Mouse (Mus musculus) stomach, embryonic 16.5 days (tissue): ENCODE measurements at regions not wholly inside any gene's neighbourhood (a gene's known extent, or its start where the extent isn't known, plus 50 kb on each side); places are given as distances from the start of the nearest gene placed in this dataset.
"Not testable (repeated sequence)": the region's sequence is repeated elsewhere in the genome, so short reads cannot be mapped to it uniquely, and the experiment has no call there.

Experiments used
- ATAC-seq: fragments of 200-750 bp; cut with Nextera tagmentation; 2 replicates; pipeline ENCODE4 v1.8.0; 2017; ENCODE audit warnings: moderate number of reproducible peaks, moderate TSS enrichment; ENCODE audit not compliant: insufficient read depth, low FRiP score
- H3K27ac ChIP-seq: fragments of 300-500 bp; sonication (generic); 2 replicates; pipeline ENCODE4 v1.5.1; 2014; ENCODE audit warnings: low read length
- H3K27me3 ChIP-seq: fragments of 300-500 bp; sonication (generic); 2 replicates; pipeline ENCODE4 v1.6.1; 2014; ENCODE audit warnings: low read length, control low read depth, mixed read lengths; ENCODE audit not compliant: control insufficient read depth, insufficient read depth
- H3K36me3 ChIP-seq: fragments of 300-500 bp; sonication (generic); 2 replicates; pipeline ENCODE4 v1.6.1; 2014; ENCODE audit warnings: low read length; ENCODE audit not compliant: control insufficient read depth, insufficient read depth
- H3K4me1 ChIP-seq: fragments of 300-500 bp; sonication (generic); 2 replicates; pipeline ENCODE4 v1.6.1; 2014; ENCODE audit warnings: low read length, control low read depth, mixed read lengths; ENCODE audit not compliant: control insufficient read depth, insufficient read depth
- H3K4me2 ChIP-seq: fragments of 300-500 bp; sonication (generic); 2 replicates; pipeline ENCODE4 v1.6.1; 2014; ENCODE audit warnings: low read depth, low read length, mixed read lengths
- H3K4me3 ChIP-seq: fragments of 300-500 bp; sonication (generic); replicated peaks from 2 replicates; pipeline ENCODE4 v1.5.1; 2014; ENCODE audit warnings: mild to moderate bottlenecking, low read length
- H3K9ac ChIP-seq: fragments of 300-500 bp; sonication (generic); 2 replicates; pipeline ENCODE4 v1.6.1; 2014; ENCODE audit warnings: low read length
- H3K9me3 ChIP-seq: fragments of 300-500 bp; sonication (generic); replicated peaks from 2 replicates; pipeline ENCODE4 v1.6.1; 2016; ENCODE audit warnings: low read length, control low read depth; ENCODE audit not compliant: control insufficient read depth
- WGBS: fragments of 180-500 bp; shearing (Covaris S2); extraction: QIAGEN DNeasy Blood & Tissue Kit; methylation state at CpG from one replicate; pipeline ENCODE4 v1.1.7; 2014; 5-methylcytosine and 5-hydroxymethylcytosine counted together

GRCm38 (mm10) chr10:95755429-95755828, 82.2 kb upstream of the Anapc15-ps start:
- WGBS: 84% methylated on average over 3 of the region's 3 CpGs
- no peaks in the 10 kb centered on the region for H3K4me1 ChIP-seq
- ATAC-seq: no peak

GRCm38 (mm10) chr10:95753396-95753905, 80.2 kb upstream of the Anapc15-ps start:
- Histone ChIP-seq H3K36me3 (no peaks in the 10 kb centered on the region), H3K27ac (no peak overlapping the region), H3K9ac (no peak overlapping the region), H3K27me3 (no peaks in the 10 kb centered on the region), H3K4me1 (no peaks in the 10 kb centered on the region), H3K9me3 (no peaks in the 10 kb centered on the region), H3K4me3 (no peak overlapping the region), H3K4me2 (no peak overlapping the region)
- no peak for ATAC-seq
- 83% methylated on average over 11 of the region's 11 CpGs for WGBS

More at GRCm38 (mm10) chr10:95755429-95755828, 82.2 kb upstream of the Anapc15-ps start:
- no peak overlapping the region for H3K27ac ChIP-seq
- H3K4me3 ChIP-seq: no peak overlapping the region
- H3K36me3 ChIP-seq: no peaks in the 10 kb centered on the region
- no peak overlapping the region for H3K4me2 ChIP-seq
- no peaks in the 10 kb centered on the region for H3K27me3 ChIP-seq
- H3K9me3 ChIP-seq: no peaks in the 10 kb centered on the region
- H3K9ac ChIP-seq: no peak overlapping the region

GRCm38 (mm10) chr10:95748360-95748759, 75.1 kb upstream of the Anapc15-ps start:
- Histone ChIP-seq H3K4me3 (no peak overlapping the region), H3K4me1 (no peaks in the 10 kb centered on the region), H3K27ac (no peak overlapping the region), H3K4me2 (no peak overlapping the region), H3K9me3 (no peaks in the 10 kb centered on the region), H3K9ac (no peak overlapping the region), H3K36me3 (no peaks in the 10 kb centered on the region), H3K27me3 (no peaks in the 10 kb centered on the region)
- no peak for ATAC-seq
- 76% methylated on average over 1 of the region's 1 CpGs for WGBS

GRCm38 (mm10) chr10:95747939-95748338, 74.7 kb upstream of the Anapc15-ps start:
- H3K36me3 ChIP-seq: no peaks in the 10 kb centered on the region
- H3K27ac ChIP-seq: no peak overlapping the region
- no peaks in the 10 kb centered on the region for H3K27me3 ChIP-seq
- no peak overlapping the region for H3K4me2 ChIP-seq
- WGBS: 79% methylated on average over 7 of the region's 7 CpGs
- H3K9me3 ChIP-seq: no peaks in the 10 kb centered on the region
- H3K9ac ChIP-seq: no peak overlapping the region
- no peaks in the 10 kb centered on the region for H3K4me1 ChIP-seq
- H3K4me3 ChIP-seq: no peak overlapping the region
- no peak for ATAC-seq

- no peak overlapping the region for H3K27ac ChIP-seq
- H3K4me1 ChIP-seq: no peaks in the 10 kb centered on the region
- H3K4me3 ChIP-seq: no peak overlapping the region
- H3K36me3 ChIP-seq: no peaks in the 10 kb centered on the region
- no peak overlapping the region for H3K9ac ChIP-seq
- 71% methylated on average over 10 of the region's 10 CpGs for WGBS
- no peak for ATAC-seq
- H3K4me2 ChIP-seq: no peak overlapping the region
- H3K27me3 ChIP-seq: no peaks in the 10 kb centered on the region
- H3K9me3 ChIP-seq: no peaks in the 10 kb centered on the region
These were observed 72.8 kb upstream of the Anapc15-ps start for GRCm38 (mm10) chr10:95745834-95746620.

GRCm38 (mm10) chr10:95745254-95745653, 72.0 kb upstream of the Anapc15-ps start:
- Histone ChIP-seq H3K27ac (no peak overlapping the region), H3K4me2 (no peak overlapping the region), H3K9ac (no peak overlapping the region), H3K4me1 (no peaks in the 10 kb centered on the region), H3K9me3 (no peaks in the 10 kb centered on the region), H3K36me3 (no peaks in the 10 kb centered on the region), H3K27me3 (no peaks in the 10 kb centered on the region), H3K4me3 (no peak overlapping the region)
- WGBS: 84% methylated on average over 2 of the region's 2 CpGs
- no peak for ATAC-seq

GRCm38 (mm10) chr10:95743627-95744026, 70.4 kb upstream of the Anapc15-ps start:
- 78% methylated on average over 6 of the region's 6 CpGs for WGBS
- H3K36me3 ChIP-seq: no peaks in the 10 kb centered on the region
- no peak for ATAC-seq

GRCm38 (mm10) chr10:95739421-95739820, 66.2 kb upstream of the Anapc15-ps start:
- H3K4me1 ChIP-seq: no peaks in the 10 kb centered on the region
- no peaks in the 10 kb centered on the region for H3K36me3 ChIP-seq
- no peak overlapping the region for H3K4me2 ChIP-seq
- no peak overlapping the region for H3K27ac ChIP-seq
- ATAC-seq: no peak
- H3K27me3 ChIP-seq: no peaks in the 10 kb centered on the region
- H3K9me3 ChIP-seq: no peaks in the 10 kb centered on the region; the same call in 1 of the 2 replicates
- no peak overlapping the region for H3K4me3 ChIP-seq
- no peak overlapping the region for H3K9ac ChIP-seq
- WGBS: 87% methylated on average over 4 of the region's 4 CpGs

More at GRCm38 (mm10) chr10:95743627-95744026, 70.4 kb upstream of the Anapc15-ps start:
- no peak overlapping the region for H3K27ac ChIP-seq
- H3K9me3 ChIP-seq: no peaks in the 10 kb centered on the region
- no peaks in the 10 kb centered on the region for H3K4me1 ChIP-seq
- H3K4me3 ChIP-seq: no peak overlapping the region
- H3K9ac ChIP-seq: no peak overlapping the region
- H3K27me3 ChIP-seq: no peaks in the 10 kb centered on the region
- H3K4me2 ChIP-seq: no peak overlapping the region

- not testable (repeated sequence) for H3K9me3 ChIP-seq, H3K4me3 ChIP-seq, H3K36me3 ChIP-seq, H3K27me3 ChIP-seq, H3K4me2 ChIP-seq, H3K27ac ChIP-seq, ATAC-seq, H3K9ac ChIP-seq, H3K4me1 ChIP-seq
- 77% methylated on average over 5 of the region's 5 CpGs for WGBS
These were observed 63.5 kb upstream of the Anapc15-ps start for GRCm38 (mm10) chr10:95736743-95737142.
